Mouse (Mus musculus) neural tube, embryonic 11.5 days (tissue): ENCODE measurements around the gene Osm. TPM values are rescaled to one million over a fixed set of nuclear protein-coding genes. Genes with fewer than 3 reads are reported as not detected.

Experiments
- ATAC-seq: fragments of 200-750 bp; cut with Nextera tagmentation; 2 replicates; pipeline ENCODE4 v1.8.0; 2017; ENCODE audit warnings: moderate number of reproducible peaks, mild to moderate bottlenecking, moderate TSS enrichment, moderate library complexity; ENCODE audit not compliant: insufficient read depth, low FRiP score, low TSS enrichment
- DNase-seq: peaks from one replicate; pipeline ENCODE4 v3.0.0-alpha.2; 2015; ENCODE audit warnings: low spot score
- H3K27ac ChIP-seq: fragments of 300-500 bp; sonication (generic); 2 replicates; pipeline ENCODE4 v1.5.1; 2014; ENCODE audit warnings: low read depth, mild to moderate bottlenecking, low read length
- H3K27me3 ChIP-seq: fragments of 300-500 bp; sonication (generic); 2 replicates; pipeline ENCODE4 v1.6.1; 2014; ENCODE audit warnings: mild to moderate bottlenecking, low read length, mixed read lengths; ENCODE audit not compliant: control insufficient read depth, insufficient read depth
- H3K36me3 ChIP-seq: fragments of 300-500 bp; sonication (generic); 2 replicates; pipeline ENCODE4 v1.6.1; 2014; ENCODE audit warnings: mild to moderate bottlenecking, low read length, moderate library complexity, mixed read lengths; ENCODE audit not compliant: control insufficient read depth, insufficient read depth
- H3K4me1 ChIP-seq: fragments of 300-500 bp; sonication (generic); 2 replicates; pipeline ENCODE4 v1.6.1; 2014; ENCODE audit warnings: low read length, mixed read lengths; ENCODE audit not compliant: control insufficient read depth, insufficient read depth
- H3K4me2 ChIP-seq: fragments of 300-500 bp; sonication (generic); 2 replicates; pipeline ENCODE4 v1.6.1; 2014; ENCODE audit warnings: low read depth, mild to moderate bottlenecking, moderate library complexity
- H3K4me3 ChIP-seq: fragments of 300-500 bp; sonication (generic); 2 replicates; pipeline ENCODE4 v1.5.1; 2014; ENCODE audit warnings: low read depth, low read length
- H3K9ac ChIP-seq: fragments of 300-500 bp; sonication (generic); 2 replicates; pipeline ENCODE4 v1.6.1; 2014; ENCODE audit warnings: mild to moderate bottlenecking, low read length
- H3K9me3 ChIP-seq: fragments of 300-500 bp; sonication (generic); 2 replicates; pipeline ENCODE4 v1.6.1; 2016; ENCODE audit warnings: low read length; ENCODE audit not compliant: control insufficient read depth
- WGBS: fragments of 180-500 bp; shearing (Covaris S2); extraction: QIAGEN DNeasy Blood & Tissue Kit; methylation state at CpG from one replicate; pipeline ENCODE4 v1.1.7; 2014; 5-methylcytosine and 5-hydroxymethylcytosine counted together
- polyA plus RNA-seq: library from polyadenylated mRNA; unstranded; fragments of >200 nt; fragmentation: Nextera tagmentation; extraction: Ambion mirVana; gene quantifications from 2 replicates; pipeline ENCODE4 v1.2.1, GENCODE M21; 2014

Osm gene
- polyA plus RNA-seq, 1 experiment from 2014 or later: not detected

DNA sequence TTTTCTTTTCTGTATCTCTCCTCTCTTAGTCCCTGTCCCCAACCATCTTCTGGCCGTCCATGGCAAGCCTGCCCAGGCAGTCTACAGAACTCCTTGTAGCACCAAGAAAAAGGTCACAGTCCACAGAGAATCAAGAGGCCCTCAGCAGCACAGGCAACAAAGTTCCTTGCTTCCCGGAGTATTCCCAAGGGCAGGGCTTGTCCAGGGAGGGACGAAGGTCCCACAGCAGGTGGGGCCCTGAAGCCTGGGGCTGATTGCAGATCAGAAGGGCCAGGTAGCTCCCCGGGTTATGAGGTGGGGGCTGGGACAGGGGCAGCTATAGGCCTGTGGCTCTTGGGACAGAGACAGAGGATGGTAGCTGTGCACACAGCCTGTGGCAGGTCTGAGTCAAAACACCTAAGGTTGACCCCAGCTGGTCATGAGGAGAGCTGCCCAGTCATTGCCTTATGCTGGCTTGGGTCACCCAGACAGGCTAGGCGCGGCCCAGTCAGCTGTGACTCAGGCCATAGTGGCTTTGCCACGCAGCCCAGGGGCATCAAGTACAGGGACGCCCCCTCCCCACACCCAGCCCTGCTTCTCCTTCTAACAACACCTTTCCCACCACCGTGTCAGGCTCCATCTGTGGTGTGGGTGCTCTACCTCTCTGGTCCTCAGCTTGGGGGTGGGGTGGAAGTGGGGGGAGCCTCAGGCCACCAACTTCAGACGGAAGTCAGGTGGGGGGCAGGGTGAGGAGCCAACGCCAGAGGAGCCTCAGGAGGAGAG lies 20.8 kb downstream of the Osm start, which contains the start of gene Lif:
Gene Lif (plus strand): TSS at position 712 of the 762 bp plus-strand sequence.
- Histone ChIP-seq H3K27me3 (no peaks in the 10 kb centered on the region), H3K27ac (no peak within 1 kb of the TSS), H3K4me3 (no peak within 1 kb of the TSS), H3K36me3 (no peaks in the 10 kb centered on the region), H3K4me2 (no peak within 1 kb of the TSS), H3K9me3 (no peaks in the 10 kb centered on the region), H3K9ac (no peak within 1 kb of the TSS; the same call in 1 of the 2 replicates), H3K4me1 (no peaks in the 10 kb centered on the region)
- 62% methylated on average over 11 of the region's 11 CpGs for WGBS
- DNase-seq (no peak), ATAC-seq (no peak)

DNA sequence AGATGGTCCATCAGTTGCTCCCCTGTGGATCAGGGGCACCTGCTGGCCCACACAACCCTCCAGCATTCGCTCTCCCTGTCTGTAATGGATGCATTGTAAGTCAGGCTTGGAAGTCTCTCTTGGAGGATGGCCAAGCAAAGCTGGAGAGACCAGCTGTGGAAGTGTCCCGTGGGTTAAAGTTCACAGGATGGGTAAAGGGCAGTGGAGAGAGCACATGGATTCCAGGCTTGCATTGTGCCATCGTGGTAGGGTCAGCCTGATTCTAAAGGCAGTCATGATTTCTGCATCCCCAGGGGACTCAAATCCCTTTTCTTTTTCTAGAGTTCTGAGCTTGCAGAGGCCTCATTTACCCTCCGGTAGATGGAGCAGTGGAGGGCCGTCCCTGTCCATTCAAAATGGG lies 21.5 kb downstream of the Osm start:
- DNase-seq (no peak), ATAC-seq (no peak)
- Histone ChIP-seq H3K4me2 (no peak overlapping the region), H3K27ac (no peak overlapping the region), H3K27me3 (no peaks in the 10 kb centered on the region), H3K4me1 (no peaks in the 10 kb centered on the region), H3K36me3 (no peaks in the 10 kb centered on the region), H3K9ac (no peak overlapping the region), H3K4me3 (no peak overlapping the region), H3K9me3 (no peaks in the 10 kb centered on the region)
- 70% methylated on average over 5 of the region's 5 CpGs for WGBS

DNA sequence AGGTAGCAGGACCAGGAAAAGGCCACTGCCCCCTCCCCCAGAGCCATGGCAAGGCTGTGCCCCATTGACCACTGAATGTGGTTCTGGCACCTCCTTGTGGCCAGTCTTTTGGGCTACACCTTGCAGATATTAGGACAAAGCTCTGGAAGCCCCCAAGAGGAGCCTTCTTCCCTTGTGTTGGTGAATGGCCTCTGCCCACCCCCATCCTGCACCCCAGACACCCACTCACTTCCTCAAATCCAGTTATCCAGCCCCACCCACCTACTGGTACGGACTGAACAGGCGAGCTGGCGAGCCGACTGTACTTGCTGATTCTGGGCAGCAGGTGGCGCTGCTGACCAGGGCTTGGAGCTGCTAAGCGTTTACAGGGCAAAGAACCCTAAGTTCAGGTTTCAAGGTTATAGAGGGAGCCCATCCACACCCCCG lies 22.4 kb downstream of the Osm start:
- Histone ChIP-seq H3K9ac (no peak overlapping the region), H3K4me3 (no peak overlapping the region)

DNA sequence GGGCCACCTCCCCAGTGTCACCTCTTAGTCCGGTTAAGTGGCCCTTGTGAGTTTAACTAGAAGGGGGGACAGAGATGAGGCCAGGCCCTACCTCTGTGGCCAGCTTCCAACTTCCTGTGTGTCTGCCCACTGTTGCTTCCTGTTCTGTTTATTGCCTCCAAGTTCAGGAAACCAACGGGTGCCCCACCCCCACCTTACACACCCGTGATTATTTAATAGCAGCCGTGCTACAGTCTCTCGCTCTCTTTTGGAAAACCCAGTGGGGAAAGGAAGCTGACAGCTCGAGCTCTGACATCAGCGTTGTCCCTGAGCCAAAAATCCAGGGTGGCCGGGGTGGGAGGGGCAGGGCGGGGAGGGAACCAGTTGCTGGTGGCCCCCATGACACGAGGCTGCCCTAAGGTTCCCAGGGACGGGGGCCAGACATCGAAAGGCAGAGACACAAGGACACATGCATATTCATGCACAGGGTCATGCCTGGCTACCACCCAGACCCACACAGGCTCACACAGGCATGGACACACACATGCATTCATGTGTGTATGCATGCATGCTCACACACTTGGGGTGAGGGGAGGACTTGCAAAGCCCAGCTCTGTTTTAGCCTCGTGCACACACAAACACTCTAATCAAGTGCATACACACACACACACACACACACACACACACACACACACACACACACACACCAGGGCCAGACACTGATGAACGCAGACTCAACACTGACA lies 24.4 kb downstream of the Osm start:
- Histone ChIP-seq H3K4me1 (no peaks in the 10 kb centered on the region), H3K9me3 (no peaks in the 10 kb centered on the region), H3K4me3 (no peak overlapping the region), H3K27me3 (peaks cover 6% of the 10 kb centered on the region), H3K9ac (no peak overlapping the region), H3K36me3 (no peaks in the 10 kb centered on the region), H3K4me2 (no peak overlapping the region), H3K27ac (no peak overlapping the region)
- 69% methylated on average over 14 of the region's 14 CpGs for WGBS
- no peak for ATAC-seq
- DNase-seq: no peak

More for the DNA sequence above, 22.4 kb downstream of the Osm start:
- Histone ChIP-seq H3K4me1 (no peaks in the 10 kb centered on the region), H3K36me3 (no peaks in the 10 kb centered on the region), H3K27me3 (no peaks in the 10 kb centered on the region), H3K4me2 (peak overlapping the region; percentile 32; the same call in 1 of the 2 replicates), H3K27ac (no peak overlapping the region), H3K9me3 (no peaks in the 10 kb centered on the region)
- DNase-seq (peak; percentile 90), ATAC-seq (peak; percentile 73)
- WGBS: under 1% methylated on average over 7 of the region's 7 CpGs

DNA sequence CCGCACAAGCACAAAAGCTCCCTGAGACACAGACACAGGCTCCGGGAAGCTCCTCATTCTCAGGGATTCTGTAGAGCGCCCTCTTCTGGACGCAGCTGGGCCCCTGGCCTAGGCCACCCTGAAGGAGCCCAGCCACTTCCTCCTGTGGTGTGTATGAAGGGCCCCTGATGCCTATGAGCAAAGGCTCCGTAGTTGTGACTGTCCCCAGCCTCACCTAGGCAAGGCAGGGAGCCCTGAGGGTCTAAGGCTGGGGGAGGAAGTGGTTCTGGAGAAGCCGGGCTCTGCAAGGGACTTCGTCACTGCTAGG lies 24.9 kb downstream of the Osm start:
- Histone ChIP-seq H3K9me3 (no peaks in the 10 kb centered on the region), H3K4me2 (no peak overlapping the region), H3K4me1 (no peaks in the 10 kb centered on the region), H3K27me3 (peaks cover 11% of the 10 kb centered on the region), H3K9ac (no peak overlapping the region), H3K4me3 (no peak overlapping the region), H3K27ac (no peak overlapping the region), H3K36me3 (no peaks in the 10 kb centered on the region)
- 49% methylated on average over 7 of the region's 7 CpGs for WGBS
- DNase-seq: peak; percentile 63
- no peak for ATAC-seq

DNA sequence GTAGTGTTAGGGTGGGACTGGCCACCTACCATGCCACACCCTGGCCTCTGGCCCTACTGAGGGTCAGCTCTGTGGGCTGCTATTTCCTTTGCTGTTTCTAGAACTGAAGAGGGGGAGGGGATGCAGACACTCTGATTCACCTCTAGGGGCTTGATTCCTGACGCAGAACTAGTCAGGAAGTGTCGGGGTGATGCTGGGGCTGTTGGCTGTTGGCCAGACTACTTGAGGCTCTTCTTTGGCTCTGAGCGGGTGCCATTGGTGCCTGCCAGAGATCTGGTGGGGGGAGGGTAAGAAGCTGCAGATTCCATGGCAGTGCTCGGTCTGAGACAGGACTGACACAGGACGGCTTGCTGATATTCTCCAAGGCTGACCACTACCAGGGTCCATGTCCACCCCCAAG lies 25.7 kb downstream of the Osm start:
- Histone ChIP-seq H3K4me2 (no peak overlapping the region), H3K36me3 (no peaks in the 10 kb centered on the region), H3K9me3 (no peaks in the 10 kb centered on the region), H3K9ac (no peak overlapping the region), H3K27ac (no peak overlapping the region), H3K4me3 (no peak overlapping the region), H3K27me3 (peaks cover 17% of the 10 kb centered on the region), H3K4me1 (0 out of 2 replicates have a peak, but pooled peaks cover under 1% of the 10 kb centered on the region)
- DNase-seq (peak; percentile 33), ATAC-seq (no peak)
- WGBS: 48% methylated on average over 5 of the region's 5 CpGs

DNA sequence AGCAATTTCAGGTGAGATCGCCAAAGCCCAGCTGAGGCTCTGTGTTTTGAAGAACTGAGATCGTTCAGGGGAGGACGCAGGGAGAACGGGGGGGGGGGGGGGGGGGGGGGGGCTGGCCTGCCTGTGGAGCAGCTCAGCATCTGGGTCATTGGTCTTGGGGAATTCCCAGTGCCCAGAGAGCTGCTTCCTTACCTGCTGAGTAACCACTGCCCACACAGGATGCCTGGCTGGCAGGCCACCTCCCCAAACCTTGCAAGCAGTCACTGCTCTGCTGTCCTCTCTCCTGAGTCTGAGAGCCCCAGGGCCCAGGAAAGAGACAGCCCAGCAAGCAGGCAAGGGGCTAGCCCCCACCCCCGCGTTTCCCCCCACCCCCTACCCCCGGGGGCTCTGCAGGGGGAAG lies 26.6 kb downstream of the Osm start:
- H3K27ac ChIP-seq: no peak overlapping the region
- H3K36me3 ChIP-seq: no peaks in the 10 kb centered on the region
- DNase-seq (no peak), ATAC-seq (no peak)
- no peak overlapping the region for H3K9ac ChIP-seq
- no peak overlapping the region for H3K4me3 ChIP-seq
- H3K4me2 ChIP-seq: no peak overlapping the region
- WGBS: 22% methylated on average over 5 of the region's 7 CpGs
- no peaks in the 10 kb centered on the region for H3K9me3 ChIP-seq
- H3K27me3 ChIP-seq: peaks cover 26% of the 10 kb centered on the region
- 0 out of 2 replicates have a peak, but pooled peaks cover 3% of the 10 kb centered on the region for H3K4me1 ChIP-seq

DNA sequence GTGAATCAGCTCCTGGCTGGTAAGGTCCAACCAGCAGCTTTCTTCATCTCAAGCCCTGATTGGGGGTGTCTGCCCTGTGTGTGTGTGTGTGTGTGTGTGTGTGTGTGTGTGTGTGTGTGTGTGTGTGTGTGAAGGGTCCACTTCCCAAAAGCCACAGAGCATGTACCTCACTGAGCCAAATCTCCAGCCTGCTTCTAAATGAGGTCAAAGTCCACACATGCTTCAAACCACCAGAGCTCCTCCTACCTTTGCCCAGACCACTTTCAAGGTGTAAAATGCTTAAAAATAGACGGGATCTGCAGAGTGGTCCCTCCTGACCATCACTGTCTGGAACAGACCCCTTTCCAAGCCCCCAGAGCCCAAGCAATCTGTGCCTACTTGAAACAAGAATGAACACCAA lies 27.1 kb downstream of the Osm start:
- DNase-seq: no peak
- H3K4me1 ChIP-seq: 0 out of 2 replicates have a peak, but pooled peaks cover 3% of the 10 kb centered on the region
- H3K27ac ChIP-seq: no peak overlapping the region
- peaks cover 30% of the 10 kb centered on the region for H3K27me3 ChIP-seq
- ATAC-seq: no peak
- H3K9ac ChIP-seq: no peak overlapping the region
- no peak overlapping the region for H3K4me3 ChIP-seq
- 41% methylated on average over 1 of the region's 1 CpGs for WGBS
- H3K36me3 ChIP-seq: no peaks in the 10 kb centered on the region
- H3K4me2 ChIP-seq: no peak overlapping the region
- H3K9me3 ChIP-seq: no peaks in the 10 kb centered on the region; the same call in 1 of the 2 replicates
